Mouse (Mus musculus) embryonic stem cell, embryonic (primary cell): Measurements from ENCODE around the gene Cwf19l1.

Experiments used
- CTCF ChIA-PET, 4 experiments: fragments of 300-600 bp in 2 of 4; fragments of 350-600 bp in 2 of 4; sonication (Branson Sonifier 250); formaldehyde crosslinking; loops; one replicate each; lab custom pipeline; 2022; ENCODE audit warnings: inconsistent platforms in 2 of 4; lab: Charles Lee
- POLR2A ChIA-PET, 4 experiments: fragments of 300-600 bp in 2 of 4; fragments of 350-600 bp in 2 of 4; sonication (Branson Sonifier 250); formaldehyde crosslinking; loops; one replicate each; lab custom pipeline; 2022; ENCODE audit warnings: antibody characterized with exemption in 4 of 4, inconsistent platforms in 1 of 4; lab: Charles Lee

Gene Cwf19l1

GRCm38 (mm10) chr19:44135072-44135959, at the start of gene Cwf19l1:
Cwf19l1 (minus strand) TSS chr19:44135876.
- ChIA-PET POLR2A (interaction anchor here in 3 of 4 experiments (0.6 to 1.8 kb wide), 19 partner anchors 9 to 460 kb away, joined by 3 to 12 read pairs (median 3); partner anchors contain the start of genes Chuk (in 3 of the 3), Bloc1s2 (in 2 of the 3) and Slc25a28 (in 1 of the 3)), CTCF (interaction anchor here in 2 of 4 experiments (0.6 to 1.3 kb wide), 2 partner anchors 24 to 1090 kb away, joined by 3 read pairs; no protein-coding TSS in a partner anchor)

GRCm38 (mm10) chr19:44183968-44184367, 48.3 kb upstream of the Cwf19l1 start:
- CTCF ChIA-PET, result no interaction called here
- POLR2A ChIA-PET, result no interaction called here

DNA sequence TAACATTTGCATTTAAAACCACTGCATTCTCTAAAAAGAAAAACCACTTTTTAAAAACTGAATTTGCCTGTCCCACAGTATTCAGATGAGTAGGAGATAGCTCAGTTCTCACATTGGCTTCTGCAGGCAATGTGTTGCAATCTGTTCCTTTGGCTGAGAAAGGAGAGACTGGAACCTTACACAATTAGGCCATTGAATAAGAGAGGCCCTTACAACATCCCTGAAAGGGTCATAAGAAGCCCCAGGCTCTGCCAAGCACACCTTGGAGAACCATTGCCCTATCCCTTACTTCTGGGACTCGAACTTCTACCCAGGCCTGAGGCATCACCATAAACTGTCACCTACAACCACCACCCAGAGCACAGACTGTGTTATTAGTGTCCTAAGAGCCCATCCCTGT, 44.8 kb upstream of the Cwf19l1 start:
- POLR2A ChIA-PET, result interaction anchor here in 2 of 4 experiments (0.6 to 0.7 kb wide), 2 partner anchors 168 to 492 kb away, joined by 3 read pairs; no protein-coding TSS in a partner anchor

GRCm38 (mm10) chr19:44176741-44177140, 41.1 kb upstream of the Cwf19l1 start:
- ChIA-PET CTCF (interaction anchor here in 1 of 4 experiments (0.7 kb wide), 1 partner anchor 14 kb away, joined by 4 read pairs; no protein-coding TSS in a partner anchor), POLR2A (interaction anchor here in 1 of 4 experiments (0.6 kb wide), 1 partner anchor 210 kb away, joined by 3 read pairs; no protein-coding TSS in a partner anchor)

More for the DNA sequence above, 44.8 kb upstream of the Cwf19l1 start:
- CTCF ChIA-PET, result interaction anchor here in 3 of 4 experiments (0.6 to 1.4 kb wide), 6 partner anchors 9 to 653 kb away, joined by 3 to 6 read pairs (median 4); no protein-coding TSS in a partner anchor

DNA sequence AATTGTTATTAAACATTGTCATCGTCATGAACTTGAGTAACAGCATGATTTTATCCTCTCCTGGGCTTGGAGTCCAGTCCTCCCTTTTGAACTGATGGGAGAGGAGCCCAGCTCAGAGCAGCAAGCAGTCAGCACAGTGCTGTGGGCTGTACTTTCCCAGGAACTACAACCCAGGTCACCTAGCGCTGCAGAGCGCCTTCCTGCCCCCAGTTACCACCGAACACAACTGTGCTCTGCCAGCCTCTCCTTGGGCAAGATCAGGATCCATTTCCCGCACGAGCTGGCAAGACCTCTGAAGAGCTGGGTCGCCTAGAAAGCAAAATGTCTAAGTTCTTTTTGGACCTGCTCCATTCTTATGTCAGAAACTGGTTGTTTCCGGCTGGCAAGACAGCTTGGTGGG, 39.2 kb upstream of the Cwf19l1 start:
- ChIA-PET CTCF (interaction anchor here in 2 of 4 experiments (0.6 to 1.1 kb wide), 3 partner anchors 13 to 214 kb away, joined by 3 to 5 read pairs (median 4); no protein-coding TSS in a partner anchor), POLR2A (interaction anchor here in 2 of 4 experiments (0.5 to 1.1 kb wide), 3 partner anchors 13 to 388 kb away, joined by 3 read pairs; partner anchors contain the start of gene Hif1an (in 1 of the 2))

GRCm38 (mm10) chr19:44161515-44161914, 25.8 kb upstream of the Cwf19l1 start:
- ChIA-PET CTCF (interaction anchor here (0.5 to 2.9 kb wide), 44 partner anchors 9 to 734 kb away, joined by 3 to 26 read pairs (median 4); partner anchors contain the start of genes Bloc1s2 (in 3 of the 4), Pkd2l1 (in 1 of the 4), Scd1 (in 1 of the 4) and Scd2 (in 1 of the 4)), POLR2A (interaction anchor here in 3 of 4 experiments (0.6 to 1.7 kb wide), 7 partner anchors 8 to 150 kb away, joined by 3 to 6 read pairs (median 3); no protein-coding TSS in a partner anchor)

- POLR2A ChIA-PET, result interaction anchor here in 1 of 4 experiments (0.6 kb wide), 1 partner anchor 832 kb away, joined by 3 read pairs; no protein-coding TSS in a partner anchor
- CTCF ChIA-PET, result interaction anchor here in 1 of 4 experiments (0.5 kb wide), 1 partner anchor 16 kb away, joined by 3 read pairs; no protein-coding TSS in a partner anchor
Observed at GRCm38 (mm10) chr19:44159386-44159785, 23.7 kb upstream of the Cwf19l1 start.

DNA sequence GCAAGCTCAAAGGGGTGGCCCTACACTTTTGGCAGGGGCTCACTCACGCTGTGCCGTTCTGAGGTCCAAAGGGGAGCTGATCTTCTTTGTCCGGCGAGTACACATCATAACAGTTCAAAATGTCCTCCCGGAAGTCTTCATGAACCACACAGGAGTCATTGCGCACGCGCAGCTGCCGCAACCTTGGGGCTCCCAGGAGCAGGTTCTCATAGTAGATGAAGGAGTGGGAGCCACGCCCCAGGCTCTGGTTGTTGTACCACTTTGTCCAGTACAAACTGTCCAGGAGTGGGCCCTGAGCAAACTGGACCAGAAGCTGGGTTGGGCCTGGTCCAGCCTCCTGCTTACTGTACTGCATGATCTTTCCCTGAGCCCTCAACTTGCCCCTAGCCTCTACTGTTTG, 21.3 kb upstream of the Cwf19l1 start:
- POLR2A ChIA-PET, result interaction anchor here in 1 of 4 experiments (0.7 to 1.5 kb wide), 2 partner anchors 11 to 155 kb away, joined by 3 to 7 read pairs; partner anchors contain the start of gene Bloc1s2

DNA sequence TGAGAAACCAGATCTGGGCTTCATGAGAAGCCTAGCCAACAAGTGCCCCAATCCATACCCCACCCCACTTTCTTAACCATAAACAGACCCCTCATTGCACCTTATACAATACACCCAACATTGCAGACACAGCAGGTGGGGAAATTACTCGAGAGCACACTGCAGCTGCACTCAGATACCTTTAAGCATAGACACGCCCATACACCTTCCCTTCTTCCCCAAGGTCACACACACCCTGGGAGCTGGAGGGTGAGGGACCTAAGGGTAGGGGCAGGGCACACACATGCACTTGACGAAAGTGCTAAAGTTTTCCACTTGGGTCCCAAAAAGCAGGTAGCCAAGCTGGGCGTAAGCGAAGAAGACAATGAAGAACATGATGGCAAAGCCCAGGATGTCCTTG, 18.1 kb upstream of the Cwf19l1 start:
- ChIA-PET POLR2A (interaction anchor here in 2 of 4 experiments (0.7 to 1.2 kb wide), 3 partner anchors 7 to 112 kb away, joined by 3 to 4 read pairs (median 3); partner anchors contain the start of genes Bloc1s2 (in 2 of the 2) and Cwf19l1 (in 1 of the 2)), CTCF (interaction anchor here in 2 of 4 experiments (0.6 kb wide), 2 partner anchors 95 to 319 kb away, joined by 4 to 5 read pairs; no protein-coding TSS in a partner anchor)

More for the DNA sequence above, 21.3 kb upstream of the Cwf19l1 start:
- CTCF ChIA-PET, result interaction anchor here in 1 of 4 experiments (0.6 kb wide), 1 partner anchor 47 kb away, joined by 3 read pairs; no protein-coding TSS in a partner anchor

GRCm38 (mm10) chr19:44148991-44149390, 13.3 kb upstream of the Cwf19l1 start:
- CTCF ChIA-PET, result interaction anchor here in 3 of 4 experiments (0.7 to 1.5 kb wide), 13 partner anchors 13 to 581 kb away, joined by 3 to 7 read pairs (median 4); partner anchors contain the start of gene Sec31b (in 1 of the 3)
- POLR2A ChIA-PET, result interaction anchor here in 2 of 4 experiments (0.8 to 1.0 kb wide), 4 partner anchors 10 to 42 kb away, joined by 3 to 6 read pairs (median 3); partner anchors contain the start of genes Chuk (in 1 of the 2) and Cwf19l1 (in 1 of the 2)

- CTCF ChIA-PET, result interaction anchor here (0.6 to 1.5 kb wide), 18 partner anchors 13 to 580 kb away, joined by 3 to 15 read pairs (median 4); partner anchors contain the start of gene Sec31b (in 1 of the 4)
- POLR2A ChIA-PET, result interaction anchor here in 2 of 4 experiments (0.6 to 1.0 kb wide), 5 partner anchors 10 to 41 kb away, joined by 3 to 6 read pairs (median 3); partner anchors contain the start of genes Chuk (in 1 of the 2) and Cwf19l1 (in 1 of the 2)
Observed at GRCm38 (mm10) chr19:44148345-44148744, 12.7 kb upstream of the Cwf19l1 start.

GRCm38 (mm10) chr19:44146951-44147350, 11.3 kb upstream of the Cwf19l1 start:
- POLR2A ChIA-PET, result interaction anchor here in 3 of 4 experiments (0.5 to 2.2 kb wide), 13 partner anchors 7 to 242 kb away, joined by 3 to 9 read pairs (median 4); partner anchors contain the start of genes Chuk (in 2 of the 3) and Cwf19l1 (in 2 of the 3)
- CTCF ChIA-PET, result interaction anchor here in 1 of 4 experiments (1.5 kb wide), 1 partner anchor 52 kb away, joined by 4 read pairs; no protein-coding TSS in a partner anchor

- CTCF ChIA-PET, result interaction anchor here in 2 of 4 experiments (0.8 to 1.5 kb wide), 4 partner anchors 15 to 178 kb away, joined by 3 to 5 read pairs (median 4); no protein-coding TSS in a partner anchor
- POLR2A ChIA-PET, result interaction anchor here in 3 of 4 experiments (0.5 to 2.2 kb wide), 15 partner anchors 8 to 472 kb away, joined by 3 to 9 read pairs (median 4); partner anchors contain the start of genes Chuk (in 2 of the 3), Cwf19l1 (in 2 of the 3), Hif1an (in 1 of the 3) and Slc25a28 (in 1 of the 3)
Observed at GRCm38 (mm10) chr19:44146568-44146879, 10.8 kb upstream of the Cwf19l1 start.

DNA sequence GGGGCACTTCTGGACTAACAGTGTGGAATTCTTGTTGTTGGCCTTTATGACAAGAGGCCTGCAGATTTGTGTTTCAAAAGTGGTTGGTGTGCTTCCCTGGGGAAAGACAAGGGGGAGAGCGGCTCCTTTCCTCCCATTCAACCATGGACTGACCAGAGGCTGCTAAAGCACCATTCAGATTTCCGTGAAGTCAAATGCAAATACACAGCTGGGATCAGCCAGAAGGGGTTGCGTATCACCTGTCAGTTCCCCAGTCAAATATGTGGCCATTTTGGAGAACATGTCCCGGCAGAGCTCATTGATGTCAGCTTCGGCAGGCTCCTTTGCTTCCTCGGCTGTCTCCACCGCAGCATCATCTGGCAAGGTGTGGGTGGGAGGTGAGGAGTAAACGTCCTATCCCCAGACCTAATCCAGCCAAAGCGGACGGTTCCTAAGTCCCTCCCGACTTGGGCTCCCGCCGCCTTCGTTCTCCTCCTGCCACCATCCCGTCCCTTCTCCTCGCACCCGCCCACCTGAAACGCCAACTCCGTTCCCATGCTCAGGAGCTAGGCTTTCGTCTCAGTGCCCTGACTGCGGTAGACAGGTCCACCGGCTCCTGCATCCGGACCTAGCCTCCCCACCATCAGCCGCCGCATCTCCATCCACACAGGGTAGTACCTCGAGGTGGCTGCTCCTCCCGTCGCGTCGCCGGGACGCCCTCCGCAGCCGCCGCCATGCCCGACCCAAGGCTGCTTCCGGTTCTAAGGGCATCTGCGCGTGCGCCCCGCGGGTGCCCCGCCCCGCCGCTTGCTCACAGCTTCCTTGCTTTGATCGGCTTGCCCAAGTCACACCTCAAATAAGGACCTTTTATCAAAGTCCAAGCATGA, 10.3 kb upstream of the Cwf19l1 start, which contains the start of gene Bloc1s2:
Gene Bloc1s2 (minus strand): TSS at position 745 of the 866 bp plus-strand sequence.
- ChIA-PET POLR2A (interaction anchor here in 3 of 4 experiments (0.5 to 2.2 kb wide), 18 partner anchors 8 to 471 kb away, joined by 3 to 9 read pairs (median 4); partner anchors contain the start of genes Chuk (in 2 of the 3), Cwf19l1 (in 2 of the 3), Hif1an (in 1 of the 3) and Slc25a28 (in 1 of the 3)), CTCF (interaction anchor here in 3 of 4 experiments (0.6 to 1.5 kb wide), 7 partner anchors 16 to 177 kb away, joined by 3 to 5 read pairs (median 4); no protein-coding TSS in a partner anchor)

- CTCF ChIA-PET, result no interaction called here
- POLR2A ChIA-PET, result interaction anchor here in 2 of 4 experiments (0.6 to 1.3 kb wide), 3 partner anchors 8 to 271 kb away, joined by 3 to 4 read pairs (median 4); no protein-coding TSS in a partner anchor
Observed at GRCm38 (mm10) chr19:44144366-44144765, 8.7 kb upstream of the Cwf19l1 start.
